Mouse (Mus musculus) ES-Bruce4 (cell line): ENCODE measurements around the gene Rnf121. TPM values are rescaled to one million over a fixed set of nuclear protein-coding genes. Genes with fewer than 3 reads are reported as not detected.

Experiments
- H3K27ac ChIP-seq: 2 replicates; pipeline ENCODE4 v1.5.1; 2012; ENCODE audit warnings: low read length, inconsistent platforms; ENCODE audit not compliant: insufficient read depth
- H3K27me3 ChIP-seq: 2 replicates; pipeline ENCODE4 v1.6.1; 2012; ENCODE audit warnings: mild to moderate bottlenecking, low read length, inconsistent platforms; ENCODE audit not compliant: control insufficient read depth, poor library complexity, insufficient read depth, severe bottlenecking
- H3K36me3 ChIP-seq: 2 replicates; pipeline ENCODE4 v1.6.1; 2012; ENCODE audit warnings: inconsistent platforms, mild to moderate bottlenecking, low read length, moderate library complexity; ENCODE audit not compliant: control insufficient read depth, poor library complexity, insufficient read depth, severe bottlenecking
- H3K4me1 ChIP-seq: one replicate; pipeline ENCODE4 v1.8.1; 2011; ENCODE audit warnings: low read length; ENCODE audit not compliant: control insufficient read depth, insufficient read depth
- H3K4me3 ChIP-seq: 2 replicates; pipeline ENCODE4 v1.5.1; 2011; ENCODE audit warnings: low read depth, mild to moderate bottlenecking, low read length
- H3K9ac ChIP-seq: 2 replicates; pipeline ENCODE4 v1.6.1; 2012; ENCODE audit warnings: low read depth, mild to moderate bottlenecking, inconsistent platforms; ENCODE audit not compliant: poor library complexity, severe bottlenecking
- H3K9me3 ChIP-seq: replicated peaks from 2 replicates; pipeline ENCODE4 v1.6.1; 2012; ENCODE audit warnings: mild to moderate bottlenecking, low read length, inconsistent platforms; ENCODE audit not compliant: control insufficient read depth, poor library complexity, insufficient read depth, severe bottlenecking
- CTCF ChIP-seq: IDR thresholded peaks from one replicate; pipeline ENCODE4 v1.8.1; 2011; ENCODE audit warnings: low read depth, low read length
- EP300 ChIP-seq: IDR thresholded peaks from 2 replicates; pipeline ENCODE4 v1.6.1; 2011; ENCODE audit warnings: low read depth, low read length; ENCODE audit not compliant: insufficient read depth
- POLR2A ChIP-seq: IDR thresholded peaks from one replicate; pipeline ENCODE4 v1.8.1; 2011; ENCODE audit warnings: low read length; ENCODE audit not compliant: insufficient read depth
- polyA plus RNA-seq: library from polyadenylated mRNA; stranded (reverse); fragments of >200 nt; gene quantifications from 2 replicates; pipeline ENCODE4 v1.2.4, GENCODE M21; 2011; ENCODE audit warnings: low read depth; ENCODE audit not compliant: missing spikeins, insufficient read depth, insufficient read length

The Rnf121 gene
- polyA plus RNA-seq, 1 experiment, result 27.1 TPM

GRCm38 (mm10) chr7:102017452-102017851 lies 47.8 kb downstream of the Rnf121 start:
- Histone ChIP-seq H3K36me3 (peaks cover 36% of the 10 kb centered on the region), H3K4me1 (no peaks in the 10 kb centered on the region), H3K27me3 (no peaks in the 10 kb centered on the region), H3K4me3 (no peak overlapping the region), H3K9me3 (no peaks in the 10 kb centered on the region), H3K27ac (no peak overlapping the region), H3K9ac (no peak overlapping the region)
- TF ChIP-seq CTCF (no peak), POLR2A (no peak), EP300 (no peak)

GRCm38 (mm10) chr7:102016936-102017335 lies 48.3 kb downstream of the Rnf121 start:
- H3K9me3 ChIP-seq, result no peaks in the 10 kb centered on the region
- no peaks in the 10 kb centered on the region for H3K4me1 ChIP-seq
- H3K9ac ChIP-seq, result no peak overlapping the region
- H3K27me3 ChIP-seq, result no peaks in the 10 kb centered on the region
- H3K4me3 ChIP-seq, result no peak overlapping the region
- H3K27ac ChIP-seq, result no peak overlapping the region
- H3K36me3 ChIP-seq, result peaks cover 41% of the 10 kb centered on the region
- no peak for TF ChIP-seq CTCF
- TF ChIP-seq EP300, result no peak
- no peak for TF ChIP-seq POLR2A

GRCm38 (mm10) chr7:102014995-102015394 lies 50.3 kb downstream of the Rnf121 start:
- Histone ChIP-seq H3K9me3 (no peaks in the 10 kb centered on the region), H3K27me3 (no peaks in the 10 kb centered on the region), H3K9ac (no peak overlapping the region), H3K36me3 (peaks cover 56% of the 10 kb centered on the region), H3K4me3 (no peak overlapping the region), H3K27ac (no peak overlapping the region), H3K4me1 (no peaks in the 10 kb centered on the region)
- TF ChIP-seq EP300, result no peak
- TF ChIP-seq POLR2A, result no peak
- no peak for TF ChIP-seq CTCF

GRCm38 (mm10) chr7:102013416-102013815 lies 51.9 kb downstream of the Rnf121 start:
- Histone ChIP-seq H3K9me3 (no peaks in the 10 kb centered on the region), H3K4me1 (no peaks in the 10 kb centered on the region), H3K27ac (no peak overlapping the region), H3K27me3 (no peaks in the 10 kb centered on the region), H3K36me3 (peaks cover 66% of the 10 kb centered on the region), H3K9ac (no peak overlapping the region), H3K4me3 (no peak overlapping the region)
- TF ChIP-seq POLR2A (no peak), CTCF (no peak), EP300 (no peak)

- H3K36me3 ChIP-seq, result peaks cover 71% of the 10 kb centered on the region
- no peaks in the 10 kb centered on the region for H3K4me1 ChIP-seq
- TF ChIP-seq POLR2A (no peak), EP300 (no peak), CTCF (no peak)
- H3K27me3 ChIP-seq, result no peaks in the 10 kb centered on the region
- H3K27ac ChIP-seq, result no peak overlapping the region
- H3K9ac ChIP-seq, result no peak overlapping the region
- H3K4me3 ChIP-seq, result no peak overlapping the region
- no peaks in the 10 kb centered on the region for H3K9me3 ChIP-seq
Observed at GRCm38 (mm10) chr7:102011855-102012254, 53.4 kb downstream of the Rnf121 start.

- no peaks in the 10 kb centered on the region for H3K4me1 ChIP-seq
- no peak overlapping the region for H3K4me3 ChIP-seq
- H3K36me3 ChIP-seq, result peaks cover 56% of the 10 kb centered on the region
- no peak overlapping the region for H3K27ac ChIP-seq
- H3K9ac ChIP-seq, result no peak overlapping the region
- no peak for TF ChIP-seq POLR2A
- no peak for TF ChIP-seq CTCF
- no peak for TF ChIP-seq EP300
- no peaks in the 10 kb centered on the region for H3K27me3 ChIP-seq
- no peaks in the 10 kb centered on the region for H3K9me3 ChIP-seq
Observed at GRCm38 (mm10) chr7:102006520-102006919, 58.7 kb downstream of the Rnf121 start.
